Mouse (Mus musculus) hindbrain, embryonic 11.5 days (tissue): Measurements from ENCODE around the gene Olfr545. TPM values are rescaled to one million over a fixed set of nuclear protein-coding genes. Genes with fewer than 3 reads are reported as not detected.

ENCODE experiments used
- ATAC-seq: fragments of 200-750 bp; cut with Nextera tagmentation; 2 replicates; pipeline ENCODE4 v1.8.0; 2017; ENCODE audit warnings: mild to moderate bottlenecking, moderate TSS enrichment, moderate library complexity; ENCODE audit not compliant: low FRiP score
- DNase-seq: peaks from one replicate; pipeline ENCODE4 v3.0.0-alpha.2; 2015; ENCODE audit warnings: low spot score
- H3K27ac ChIP-seq: fragments of 300-500 bp; sonication (generic); 2 replicates; pipeline ENCODE4 v1.5.1; 2014; ENCODE audit warnings: mild to moderate bottlenecking, low read depth, low read length
- H3K27me3 ChIP-seq: fragments of 300-500 bp; sonication (generic); 2 replicates; pipeline ENCODE4 v1.6.1; 2014; ENCODE audit warnings: mild to moderate bottlenecking, low read length, moderate library complexity, mixed read lengths; ENCODE audit not compliant: control insufficient read depth, insufficient read depth
- H3K36me3 ChIP-seq: fragments of 300-500 bp; sonication (generic); 2 replicates; pipeline ENCODE4 v1.6.1; 2014; ENCODE audit warnings: mild to moderate bottlenecking, low read length, moderate library complexity, mixed read lengths; ENCODE audit not compliant: control insufficient read depth, insufficient read depth
- H3K4me1 ChIP-seq: fragments of 300-500 bp; sonication (generic); replicated peaks from 2 replicates; pipeline ENCODE4 v1.6.1; 2014; ENCODE audit warnings: low read length, mixed read lengths; ENCODE audit not compliant: control insufficient read depth, insufficient read depth
- H3K4me2 ChIP-seq: fragments of 300-500 bp; sonication (generic); replicated peaks from 2 replicates; pipeline ENCODE4 v1.6.1; 2014; ENCODE audit warnings: mild to moderate bottlenecking, low read depth, low read length
- H3K4me3 ChIP-seq: fragments of 300-500 bp; sonication (generic); 2 replicates; pipeline ENCODE4 v1.5.1; 2014; ENCODE audit warnings: low read depth, low read length
- H3K9ac ChIP-seq: fragments of 300-500 bp; sonication (generic); 2 replicates; pipeline ENCODE4 v1.6.1; 2014; ENCODE audit warnings: low read depth, low read length
- H3K9me3 ChIP-seq: fragments of 300-500 bp; sonication (generic); 2 replicates; pipeline ENCODE4 v1.6.1; 2016; ENCODE audit warnings: low read length; ENCODE audit not compliant: control insufficient read depth
- WGBS: fragments of 180-500 bp; shearing (Covaris S2); extraction: QIAGEN DNeasy Blood & Tissue Kit; methylation state at CpG from one replicate; pipeline ENCODE4 v1.1.7; 2014; 5-methylcytosine and 5-hydroxymethylcytosine counted together
- polyA plus RNA-seq: library from polyadenylated mRNA; unstranded; fragments of >200 nt; fragmentation: Nextera tagmentation; extraction: Ambion mirVana; gene quantifications from 2 replicates; pipeline ENCODE4 v1.2.1, GENCODE M21; 2014

The Olfr545 gene
- not detected in 2 replicates for polyA plus RNA-seq

DNA sequence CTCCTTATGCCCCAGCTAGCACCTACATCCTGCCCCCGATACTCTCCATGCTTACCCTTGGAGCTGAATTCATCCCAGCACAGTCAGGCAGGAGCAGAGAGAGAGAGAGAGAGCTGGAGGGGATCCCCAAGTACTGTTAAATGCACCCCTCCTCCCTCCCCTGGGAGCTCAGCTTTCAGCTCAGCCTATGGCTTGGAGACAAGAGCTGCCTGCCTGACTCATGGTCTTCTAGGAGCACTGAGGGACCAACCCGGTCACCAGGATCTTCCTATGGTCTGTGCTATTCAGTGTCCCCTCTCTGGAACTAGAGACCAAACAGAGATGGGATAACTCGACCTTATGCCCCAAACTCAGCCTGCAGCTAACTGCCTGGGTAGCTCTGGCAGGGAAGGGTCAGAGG lies at the start of gene Olfr545:
Gene Olfr545 (minus strand): TSS at position 101 of the 400 bp plus-strand sequence.
- DNase-seq: no peak
- Histone ChIP-seq H3K36me3 (no peaks in the 10 kb centered on the region), H3K27ac (no peak within 1 kb of the TSS), H3K27me3 (no peaks in the 10 kb centered on the region), H3K9me3 (no peaks in the 10 kb centered on the region), H3K4me1 (no peaks in the 10 kb centered on the region), H3K4me3 (no peak within 1 kb of the TSS), H3K4me2 (no peak within 1 kb of the TSS), H3K9ac (no peak within 1 kb of the TSS)
- 72% methylated on average over 3 of the region's 3 CpGs for WGBS
- no peak for ATAC-seq

DNA sequence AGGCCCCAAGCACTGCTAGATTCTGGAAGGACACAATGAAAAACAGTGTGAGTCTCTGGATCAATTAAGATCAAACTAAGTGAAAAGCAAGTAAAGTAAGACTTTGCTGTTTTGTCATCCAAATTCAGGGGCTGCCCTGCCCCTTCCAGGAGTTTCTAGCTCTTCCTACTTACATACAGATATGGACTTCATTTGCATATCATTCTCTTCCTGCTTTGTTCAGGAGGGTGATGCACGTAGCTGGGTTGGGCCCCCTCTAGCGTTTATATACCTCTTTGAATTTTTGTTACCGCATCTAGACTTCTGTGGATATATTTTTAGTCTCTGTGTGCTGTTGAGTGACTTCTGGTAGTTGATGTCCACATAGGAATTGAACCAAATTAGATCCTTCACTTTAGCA lies 41.9 kb upstream of the Olfr545 start:
- Histone ChIP-seq H3K36me3 (no peaks in the 10 kb centered on the region), H3K9ac (no peak overlapping the region)
- 65% methylated on average over 3 of the region's 3 CpGs for WGBS

DNA sequence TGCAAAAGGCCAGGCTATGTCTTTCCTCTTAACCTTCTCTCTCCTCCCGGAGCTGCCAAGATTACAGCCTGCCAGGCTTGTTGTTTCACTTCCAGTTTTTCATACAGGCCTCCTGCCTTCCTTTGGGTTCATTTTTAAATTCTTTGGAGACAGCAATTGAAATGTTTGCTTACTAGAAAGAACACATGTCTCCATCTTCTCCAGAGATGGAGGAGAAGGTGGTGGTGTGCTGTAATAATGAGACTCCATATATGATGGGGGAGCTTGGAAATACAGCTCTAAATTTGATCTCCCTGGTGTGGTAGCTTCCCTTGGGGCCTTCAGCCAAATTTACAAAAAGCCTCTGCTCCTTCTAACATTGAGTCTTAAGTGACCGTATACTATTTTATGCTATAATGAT lies 41.2 kb upstream of the Olfr545 start, which contains the start of gene Olfr548-ps1:
Gene Olfr548-ps1 (plus strand): TSS at position 301 of the 400 bp plus-strand sequence.
- no peaks in the 10 kb centered on the region for H3K4me1 ChIP-seq
- DNase-seq (no peak), ATAC-seq (no peak)
- no peaks in the 10 kb centered on the region for H3K27me3 ChIP-seq
- no peaks in the 10 kb centered on the region for H3K36me3 ChIP-seq
- no peak within 1 kb of the TSS for H3K4me3 ChIP-seq
- no peaks in the 10 kb centered on the region for H3K9me3 ChIP-seq
- 83% methylated on average over 2 of the region's 2 CpGs for WGBS
- H3K9ac ChIP-seq: no peak within 1 kb of the TSS
- no peak within 1 kb of the TSS for H3K4me2 ChIP-seq
- H3K27ac ChIP-seq: no peak within 1 kb of the TSS

More for the DNA sequence above, 41.9 kb upstream of the Olfr545 start:
- Histone ChIP-seq H3K4me3 (no peak overlapping the region), H3K27ac (no peak overlapping the region), H3K27me3 (no peaks in the 10 kb centered on the region), H3K4me2 (no peak overlapping the region), H3K9me3 (no peaks in the 10 kb centered on the region), H3K4me1 (no peaks in the 10 kb centered on the region)
- no peak for DNase-seq
- no peak for ATAC-seq

DNA sequence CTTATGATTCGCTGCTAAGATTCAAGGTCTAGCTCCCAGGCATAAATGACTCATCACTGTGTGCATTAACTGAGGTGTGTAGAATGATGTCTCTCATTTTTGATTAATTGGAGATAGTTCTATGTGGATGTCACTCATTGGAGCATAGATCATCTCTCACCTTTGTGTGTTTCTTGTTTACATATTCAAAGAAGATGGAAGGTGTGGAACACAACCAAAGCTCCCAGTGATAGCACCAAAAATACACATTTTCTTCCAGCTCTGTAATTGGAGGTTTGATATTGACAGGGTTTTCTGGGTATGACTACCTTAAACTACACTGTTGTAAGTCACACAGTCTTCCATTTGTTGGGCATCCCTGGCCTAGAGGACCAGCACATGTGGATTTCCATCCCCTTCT lies 35.1 kb upstream of the Olfr545 start, which contains the start of gene Olfr547:
Gene Olfr547 (plus strand): TSS at position 301 of the 400 bp plus-strand sequence.
- ATAC-seq (no peak), DNase-seq (no peak)
- Histone ChIP-seq H3K27ac (no peak within 1 kb of the TSS), H3K9ac (no peak within 1 kb of the TSS), H3K4me1 (no peaks in the 10 kb centered on the region), H3K27me3 (no peaks in the 10 kb centered on the region), H3K36me3 (no peaks in the 10 kb centered on the region), H3K9me3 (no peaks in the 10 kb centered on the region), H3K4me2 (no peak within 1 kb of the TSS), H3K4me3 (no peak within 1 kb of the TSS)
- WGBS: 76% methylated on average over 1 of the region's 1 CpGs

DNA sequence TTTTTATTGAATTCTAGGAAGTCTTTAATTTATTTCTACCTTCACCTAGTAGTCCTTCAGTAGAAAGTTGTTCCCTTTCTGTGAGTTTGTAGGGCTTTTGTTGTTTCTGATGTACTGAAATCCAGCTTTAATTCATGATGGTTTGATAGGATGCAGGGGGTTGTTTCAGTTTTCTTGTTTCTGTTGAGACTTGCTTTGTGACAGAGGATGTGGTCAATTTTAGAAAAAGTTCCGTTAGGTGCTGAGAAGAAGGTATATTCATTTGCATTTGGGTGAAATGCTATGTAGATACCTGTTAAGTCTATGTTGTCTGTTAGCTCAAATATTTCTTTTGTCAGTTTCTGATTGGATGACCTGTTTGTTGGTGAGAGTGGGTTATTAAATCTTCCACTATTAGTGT lies 29.7 kb upstream of the Olfr545 start:
- no peak overlapping the region for H3K9ac ChIP-seq
- DNase-seq (no peak), ATAC-seq (no peak)
- no peak overlapping the region for H3K27ac ChIP-seq
- 95% methylated on average over 1 of the region's 1 CpGs for WGBS
- H3K4me2 ChIP-seq: no peak overlapping the region
- H3K9me3 ChIP-seq: no peaks in the 10 kb centered on the region
- no peaks in the 10 kb centered on the region for H3K27me3 ChIP-seq
- H3K36me3 ChIP-seq: no peaks in the 10 kb centered on the region
- no peaks in the 10 kb centered on the region for H3K4me1 ChIP-seq
- H3K4me3 ChIP-seq: no peak overlapping the region

DNA sequence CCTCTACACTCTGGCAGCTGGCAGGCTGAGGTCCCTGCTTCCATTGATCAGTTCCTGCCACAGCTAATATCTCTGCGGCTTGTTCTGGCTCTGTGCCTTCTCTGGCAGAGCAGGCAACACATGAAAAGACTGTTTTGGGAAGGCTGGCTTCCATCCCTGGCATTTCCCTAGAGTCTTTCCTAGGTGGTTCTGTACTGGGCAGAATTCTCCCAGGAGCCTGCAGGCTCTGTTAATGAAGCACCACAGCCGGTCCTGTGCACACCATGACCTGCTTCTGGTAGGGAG lies 17.6 kb upstream of the Olfr545 start:
- WGBS: 86% methylated on average over 2 of the region's 2 CpGs
- no peak for ATAC-seq
- Histone ChIP-seq H3K36me3 (no peaks in the 10 kb centered on the region), H3K4me2 (no peak overlapping the region), H3K4me3 (no peak overlapping the region), H3K9me3 (no peaks in the 10 kb centered on the region), H3K9ac (no peak overlapping the region), H3K4me1 (no peaks in the 10 kb centered on the region), H3K27ac (no peak overlapping the region), H3K27me3 (0 out of 2 replicates have a peak, but pooled peaks cover 4% of the 10 kb centered on the region)
- no peak for DNase-seq

DNA sequence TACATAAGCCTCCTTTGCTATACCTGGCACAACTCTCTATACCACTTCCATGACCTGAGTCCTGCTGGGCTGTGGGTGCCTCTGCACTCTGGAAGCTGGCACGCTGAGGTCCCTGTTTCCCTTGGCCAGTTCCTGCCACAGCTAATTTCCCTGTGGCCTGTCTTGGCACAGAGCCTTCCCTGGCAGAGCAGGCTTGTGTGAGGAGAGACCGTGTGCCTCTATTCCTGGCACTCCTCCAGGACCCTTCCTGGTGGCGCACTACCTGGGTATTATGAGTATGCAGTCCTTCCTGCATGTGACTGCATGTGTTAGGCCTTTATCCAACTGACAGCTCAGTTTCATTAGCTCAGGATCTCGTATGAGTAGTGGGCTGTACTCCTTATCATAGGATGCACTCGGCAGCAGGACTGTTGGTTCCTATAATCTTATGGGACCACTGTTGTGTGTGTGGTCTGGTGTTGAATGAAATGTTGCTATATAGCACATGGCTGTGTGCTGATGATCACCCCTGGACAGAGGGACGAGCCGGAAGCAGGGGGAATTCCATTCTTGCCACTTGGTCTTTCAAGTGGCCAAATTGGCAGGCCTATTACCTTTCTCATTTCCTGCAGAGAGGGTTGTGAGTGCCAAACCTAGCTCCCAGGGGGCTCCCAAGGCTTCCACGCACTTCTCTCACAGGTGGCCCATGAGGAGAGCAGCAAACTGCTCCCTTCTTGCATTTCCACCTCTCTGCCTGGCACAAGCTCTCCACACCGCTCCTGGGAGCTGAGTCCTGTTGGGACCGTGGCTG lies 17.1 kb upstream of the Olfr545 start:
- DNase-seq: no peak
- Histone ChIP-seq H3K9ac (no peak overlapping the region), H3K27ac (no peak overlapping the region), H3K36me3 (no peaks in the 10 kb centered on the region), H3K4me1 (no peaks in the 10 kb centered on the region), H3K27me3 (0 out of 2 replicates have a peak, but pooled peaks cover 4% of the 10 kb centered on the region), H3K4me2 (no peak overlapping the region), H3K9me3 (no peaks in the 10 kb centered on the region), H3K4me3 (no peak overlapping the region)
- WGBS: 83% methylated on average over 10 of the region's 10 CpGs
- no peak for ATAC-seq

DNA sequence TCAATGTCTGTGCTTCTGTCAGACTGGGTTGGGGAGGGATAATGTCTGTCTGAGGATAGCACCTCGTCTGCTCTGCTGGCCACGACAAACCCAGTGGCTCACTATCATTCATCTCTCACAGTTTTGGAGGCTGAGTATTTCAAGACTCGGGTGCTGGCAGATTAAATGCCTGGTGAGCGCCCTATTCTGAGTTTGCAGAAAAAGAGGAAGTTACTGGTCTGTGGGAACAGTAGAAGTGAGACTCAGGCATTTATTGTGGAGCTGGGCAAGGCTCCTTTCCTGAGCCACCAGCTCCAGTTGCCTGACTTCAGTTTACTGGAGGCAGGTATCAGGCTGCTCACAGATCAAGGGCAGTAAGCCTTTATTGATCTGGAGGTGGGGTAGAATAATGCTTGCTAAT lies 14.8 kb upstream of the Olfr545 start:
- Histone ChIP-seq H3K27ac (no peak overlapping the region), H3K9ac (no peak overlapping the region), H3K4me2 (no peak overlapping the region), H3K27me3 (0 out of 2 replicates have a peak, but pooled peaks cover 4% of the 10 kb centered on the region), H3K36me3 (no peaks in the 10 kb centered on the region), H3K4me3 (no peak overlapping the region), H3K4me1 (no peaks in the 10 kb centered on the region), H3K9me3 (no peaks in the 10 kb centered on the region)
- DNase-seq (no peak), ATAC-seq (no peak)
- WGBS: 76% methylated on average over 4 of the region's 4 CpGs

DNA sequence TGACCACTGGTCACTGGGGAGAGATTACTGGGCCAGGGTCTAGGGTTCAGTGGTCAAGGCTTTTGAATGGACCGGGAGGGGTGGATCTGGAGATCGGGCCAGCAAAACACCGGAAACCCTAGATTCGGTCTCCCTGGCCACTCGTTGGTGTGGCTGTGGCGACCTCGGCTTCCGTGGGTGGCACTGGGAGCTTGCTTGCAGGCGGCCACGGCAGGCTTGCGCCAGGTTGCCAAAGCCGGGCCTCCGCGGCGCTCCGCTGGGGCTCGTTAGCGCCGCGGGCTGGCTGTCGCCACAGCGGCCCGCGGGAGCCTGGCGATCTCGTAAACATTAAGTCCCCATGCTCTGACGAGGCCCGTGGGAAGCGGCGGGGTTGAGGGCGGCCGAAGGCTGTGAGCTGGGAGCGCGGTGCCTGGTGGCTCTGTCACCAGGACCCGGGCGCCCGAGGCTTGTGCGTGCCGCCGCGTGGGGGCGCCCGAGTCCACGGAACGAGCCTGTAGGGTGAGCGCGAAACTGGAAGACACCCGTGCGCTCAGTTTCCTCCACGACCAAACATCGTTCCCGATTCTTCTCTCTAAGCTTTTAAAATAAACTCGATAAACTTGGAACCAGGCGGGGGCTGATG lies 13.6 kb upstream of the Olfr545 start:
- Histone ChIP-seq H3K9ac (peak overlapping the region; percentile 72), H3K9me3 (no peaks in the 10 kb centered on the region), H3K36me3 (no peaks in the 10 kb centered on the region), H3K4me3 (peak overlapping the region; percentile 48), H3K4me1 (no peaks in the 10 kb centered on the region), H3K4me2 (peak overlapping the region; percentile 95), H3K27me3 (0 out of 2 replicates have a peak, but pooled peaks cover 4% of the 10 kb centered on the region), H3K27ac (no peak overlapping the region)
- WGBS: 3% methylated on average over 54 of the region's 54 CpGs
- DNase-seq (peak; percentile 95), ATAC-seq (peak; percentile 95)
